Mouse (Mus musculus) liver, embryonic 13.5 days (tissue): Measurements from ENCODE around the gene Ly6g5b. TPM values are rescaled to one million over a fixed set of nuclear protein-coding genes. Genes with fewer than 3 reads are reported as not detected.

Experiments
- ATAC-seq: fragments of 200-750 bp; cut with Nextera tagmentation; 2 replicates; pipeline ENCODE4 v1.8.0; 2017; ENCODE audit warnings: low read depth, mild to moderate bottlenecking, moderate number of reproducible peaks, moderate library complexity
- DNase-seq: peaks from one replicate; pipeline ENCODE4 v3.0.0; 2022
- H3K27ac ChIP-seq: fragments of 300-500 bp; sonication (generic); 2 replicates; pipeline ENCODE4 v1.5.1; 2015; ENCODE audit warnings: moderate library complexity, mild to moderate bottlenecking, inconsistent platforms
- H3K27me3 ChIP-seq: fragments of 300-500 bp; sonication (generic); 2 replicates; pipeline ENCODE4 v1.6.1; 2015; ENCODE audit warnings: mild to moderate bottlenecking, inconsistent platforms
- H3K36me3 ChIP-seq: fragments of 300-500 bp; sonication (generic); 2 replicates; pipeline ENCODE4 v1.6.1; 2015; ENCODE audit warnings: mild to moderate bottlenecking, inconsistent platforms
- H3K4me1 ChIP-seq: fragments of 300-500 bp; sonication (generic); replicated peaks from 2 replicates; pipeline ENCODE4 v1.6.1; 2015; ENCODE audit warnings: inconsistent platforms
- H3K4me2 ChIP-seq: fragments of 300-500 bp; sonication (generic); 2 replicates; pipeline ENCODE4 v1.6.1; 2015; ENCODE audit warnings: inconsistent platforms, mild to moderate bottlenecking, moderate library complexity
- H3K4me3 ChIP-seq: fragments of 300-500 bp; sonication (generic); replicated peaks from 2 replicates; pipeline ENCODE4 v1.5.1; 2015; ENCODE audit warnings: mild to moderate bottlenecking, inconsistent platforms
- H3K9ac ChIP-seq: fragments of 300-500 bp; sonication (generic); 2 replicates; pipeline ENCODE4 v1.6.1; 2015; ENCODE audit warnings: mild to moderate bottlenecking, inconsistent platforms
- H3K9me3 ChIP-seq: fragments of 300-500 bp; sonication (generic); replicated peaks from 2 replicates; pipeline ENCODE4 v1.6.1; 2016; ENCODE audit warnings: inconsistent platforms
- WGBS: fragments of 180-500 bp; shearing (Covaris S2); methylation state at CpG from one replicate; pipeline ENCODE4 v1.1.7; 2015; ENCODE audit not compliant: insufficient replicate concordance; 5-methylcytosine and 5-hydroxymethylcytosine counted together
- polyA plus RNA-seq: library from polyadenylated mRNA; unstranded; fragments of >200 nt; fragmentation: Nextera tagmentation; extraction: Ambion mirVana; gene quantifications from 2 replicates; pipeline ENCODE4 v1.2.1, GENCODE M21; 2015

Gene Ly6g5b
- polyA plus RNA-seq = 0.21 and 0.28 TPM in 2 replicates

DNA sequence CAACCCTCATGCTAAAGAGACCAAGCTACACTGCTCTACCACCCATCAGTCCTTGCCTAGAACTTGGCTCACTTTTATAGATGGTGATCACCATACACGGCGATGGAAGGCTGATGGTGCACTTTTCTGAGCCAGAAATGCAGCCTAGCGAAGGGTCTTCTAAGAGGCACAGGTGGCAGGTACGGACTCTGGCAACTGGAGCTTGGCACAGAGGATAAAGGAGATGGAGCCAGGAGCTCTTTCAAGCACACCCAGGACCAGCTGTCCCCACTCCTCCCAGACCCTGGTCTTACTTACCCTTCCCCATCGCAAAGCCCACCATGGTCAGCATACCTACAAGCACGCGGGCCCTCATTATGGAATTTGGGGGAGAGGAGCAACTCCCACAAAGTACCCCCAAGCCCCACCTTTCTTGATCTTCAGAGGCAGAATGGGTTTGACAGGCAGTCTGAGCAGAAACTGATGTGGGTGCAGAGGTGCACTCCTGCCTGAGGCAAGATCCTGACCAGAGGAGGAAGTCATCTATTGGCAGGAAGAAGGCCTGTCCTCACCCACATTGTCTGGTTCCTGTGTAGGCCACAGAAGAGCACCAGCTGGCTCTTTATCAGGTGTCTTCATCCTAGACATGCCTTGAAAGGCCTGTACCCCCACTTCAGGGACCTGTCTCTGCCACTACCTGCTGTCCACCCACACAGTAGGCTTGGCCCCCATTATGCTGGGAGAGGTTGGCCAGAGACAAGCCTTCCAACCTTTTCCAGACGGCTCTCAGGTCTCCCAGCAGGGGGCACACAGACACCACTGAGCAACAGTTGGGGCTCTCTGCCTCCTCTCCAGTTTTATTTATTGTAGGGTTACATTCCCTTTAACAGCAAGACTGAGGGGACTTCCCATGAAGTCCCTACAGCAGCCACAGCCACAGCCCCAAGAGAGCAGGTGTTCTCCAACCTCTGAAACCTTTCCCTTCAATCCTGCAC, at the start of gene Ly6g5b:
Gene Ly6g5b (minus strand): TSS at position 383 of the 974 bp plus-strand sequence.
- Histone ChIP-seq H3K27me3 (no peaks in the 10 kb centered on the region), H3K4me1 (peaks cover 21% of the 10 kb centered on the region), H3K9me3 (no peaks in the 10 kb centered on the region), H3K4me2 (no peak within 1 kb of the TSS), H3K4me3 (no peak within 1 kb of the TSS), H3K27ac (no peak within 1 kb of the TSS; the same call in 1 of the 2 replicates), H3K36me3 (peaks cover 57% of the 10 kb centered on the region), H3K9ac (no peak within 1 kb of the TSS)
- no peak for ATAC-seq
- WGBS = 77% methylated on average over 8 of the region's 8 CpGs
- DNase-seq = no peak

DNA sequence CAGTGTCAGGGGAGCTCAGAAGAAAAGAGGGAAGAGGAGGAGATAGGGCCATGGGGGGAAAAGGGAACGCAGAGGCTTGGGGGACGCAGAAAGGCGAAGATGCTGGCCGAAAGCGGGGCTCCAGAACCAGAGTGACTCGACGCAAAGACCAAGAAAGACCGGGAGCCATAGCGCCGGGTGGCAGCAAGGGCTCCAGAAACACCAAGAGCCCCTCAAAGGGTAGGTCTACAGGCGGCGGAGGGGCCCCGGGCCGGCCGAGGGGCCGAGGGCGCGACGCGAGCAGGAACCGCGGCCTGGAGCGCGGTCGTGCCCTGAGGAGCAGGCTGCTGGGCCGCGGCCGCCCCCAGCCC, 49.0 kb upstream of the Ly6g5b start:
- ATAC-seq (no peak), DNase-seq (no peak)
- WGBS = 0% methylated on average over 28 of the region's 28 CpGs

DNA sequence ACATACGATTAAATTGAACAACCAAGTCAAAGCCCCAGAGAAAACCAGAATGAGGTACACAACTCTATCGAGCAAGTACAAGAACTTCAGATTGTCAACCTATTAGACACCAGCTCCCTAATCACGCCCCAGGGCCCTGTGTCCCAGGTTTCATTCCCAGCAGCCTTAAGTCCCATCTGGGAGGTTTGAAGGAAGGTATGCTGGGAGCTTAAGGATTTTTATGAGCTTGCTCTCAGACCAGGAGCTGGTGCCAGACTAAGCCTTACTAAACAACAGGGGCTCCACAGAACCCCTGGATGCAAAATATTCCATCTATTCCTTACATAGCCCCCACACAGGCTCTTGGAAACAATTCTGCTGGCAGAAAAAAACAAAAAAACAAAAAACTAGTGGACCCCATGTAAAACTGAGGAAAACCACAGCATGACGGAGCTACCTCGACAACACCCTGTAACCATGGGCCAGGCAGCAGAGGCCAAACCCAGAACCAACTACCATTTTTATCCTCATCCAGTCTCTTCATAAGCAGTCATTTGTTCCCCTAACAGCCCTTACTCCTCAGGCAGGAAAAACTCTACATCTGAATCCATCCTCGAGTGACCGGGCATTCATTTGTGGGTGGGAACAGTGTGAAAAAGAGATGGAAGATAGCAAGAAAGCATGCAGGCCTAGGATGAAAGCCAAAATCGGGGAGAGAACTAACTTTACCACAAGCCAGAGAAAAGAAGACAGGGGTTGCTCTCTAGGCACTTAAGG, 48.3 kb upstream of the Ly6g5b start:
- DNase-seq = no peak
- WGBS = 10% methylated on average over 8 of the region's 8 CpGs
- no peak for ATAC-seq
- Histone ChIP-seq H3K36me3 (peaks cover 46% of the 10 kb centered on the region), H3K27me3 (no peaks in the 10 kb centered on the region), H3K9ac (peak overlapping the region; percentile 100), H3K27ac (peak overlapping the region; percentile 93), H3K4me2 (peak overlapping the region; percentile 90), H3K4me1 (peaks cover 42% of the 10 kb centered on the region), H3K4me3 (peak overlapping the region; percentile 97), H3K9me3 (no peaks in the 10 kb centered on the region)

More for the DNA sequence above, 49.0 kb upstream of the Ly6g5b start:
- Histone ChIP-seq H3K9ac (peak overlapping the region; percentile 100), H3K4me1 (peaks cover 42% of the 10 kb centered on the region), H3K4me2 (peak overlapping the region; percentile 90), H3K36me3 (peaks cover 39% of the 10 kb centered on the region), H3K9me3 (no peaks in the 10 kb centered on the region), H3K27me3 (no peaks in the 10 kb centered on the region), H3K4me3 (peak overlapping the region; percentile 97), H3K27ac (peak overlapping the region; percentile 93)

DNA sequence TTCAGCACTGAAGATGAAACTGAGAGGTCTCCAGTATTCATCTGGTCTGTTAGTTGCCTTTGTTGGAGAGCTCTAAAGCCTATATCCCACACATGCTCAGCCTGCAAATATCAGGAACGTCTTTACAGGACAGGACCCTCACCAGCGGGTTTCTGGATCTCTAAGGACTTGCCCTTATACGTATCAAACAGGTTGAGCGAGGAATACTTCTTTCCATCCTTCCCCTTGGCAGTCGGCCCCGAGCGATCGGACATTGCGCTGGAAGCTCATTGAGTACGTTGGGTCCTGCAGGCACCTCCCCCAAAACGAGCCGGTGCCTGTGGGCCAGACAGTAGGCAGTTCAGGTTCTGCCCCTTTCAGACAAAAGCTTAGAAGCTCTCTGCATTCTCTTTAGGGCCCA, 47.5 kb upstream of the Ly6g5b start:
- Histone ChIP-seq H3K36me3 (peaks cover 53% of the 10 kb centered on the region), H3K27ac (0 out of 2 replicates have a peak overlapping the region, but pooled peaks have one; percentile 10)
- no peak for DNase-seq

DNA sequence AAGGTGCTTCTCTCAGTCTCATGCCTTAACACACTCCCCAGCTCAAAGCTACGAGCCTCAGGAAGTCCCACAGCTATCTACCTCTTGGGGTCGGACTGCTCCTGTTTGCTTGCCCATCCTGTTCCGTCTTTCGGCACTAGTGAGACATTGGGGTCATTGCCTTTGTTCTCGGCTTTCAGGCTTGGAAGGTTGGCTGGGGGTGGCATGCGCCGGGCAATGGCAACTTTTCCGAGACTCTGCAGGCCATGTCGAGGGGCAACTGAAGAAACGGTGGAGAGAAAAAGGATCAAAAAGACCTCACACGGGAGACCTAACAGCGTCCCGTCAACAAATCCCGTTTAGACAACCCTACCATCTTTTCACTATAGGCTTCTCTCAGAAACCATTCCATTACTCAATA, 46.9 kb upstream of the Ly6g5b start:
- Histone ChIP-seq H3K9ac (peak overlapping the region; percentile 100), H3K4me3 (peak overlapping the region; percentile 97), H3K9me3 (no peaks in the 10 kb centered on the region), H3K36me3 (peaks cover 59% of the 10 kb centered on the region), H3K27me3 (no peaks in the 10 kb centered on the region), H3K4me1 (peaks cover 42% of the 10 kb centered on the region), H3K27ac (peak overlapping the region; percentile 18; the same call in 1 of the 2 replicates), H3K4me2 (peak overlapping the region; percentile 90)
- ATAC-seq (no peak), DNase-seq (no peak)
- 76% methylated on average over 14 of the region's 14 CpGs for WGBS

More for the DNA sequence above, 47.5 kb upstream of the Ly6g5b start:
- ATAC-seq = no peak
- 61% methylated on average over 12 of the region's 12 CpGs for WGBS
- H3K4me2 ChIP-seq = peak overlapping the region; percentile 90
- H3K4me3 ChIP-seq = peak overlapping the region; percentile 97
- peaks cover 42% of the 10 kb centered on the region for H3K4me1 ChIP-seq
- H3K27me3 ChIP-seq = no peaks in the 10 kb centered on the region
- no peaks in the 10 kb centered on the region for H3K9me3 ChIP-seq
- peak overlapping the region; percentile 100 for H3K9ac ChIP-seq

DNA sequence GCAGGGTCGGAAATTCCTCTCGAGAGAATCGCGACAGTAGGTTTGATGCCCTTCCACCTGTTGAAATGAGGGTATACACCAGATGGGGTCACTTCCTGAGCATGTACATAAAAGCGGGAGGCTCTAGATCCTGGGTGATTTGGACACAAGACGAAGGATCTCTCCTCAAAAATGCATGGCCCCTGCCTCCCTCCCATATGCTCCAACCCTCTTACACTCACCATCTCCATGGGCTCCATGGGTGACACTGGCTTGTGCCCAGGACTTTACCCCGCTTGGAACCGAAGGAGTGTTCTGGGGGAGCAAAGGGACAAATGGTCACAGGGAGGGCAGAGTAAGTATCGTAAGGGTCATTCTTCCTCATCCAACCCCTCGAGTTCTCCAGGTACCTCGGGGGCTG, 46.2 kb upstream of the Ly6g5b start:
- Histone ChIP-seq H3K4me1 (peaks cover 40% of the 10 kb centered on the region), H3K4me2 (peak overlapping the region; percentile 16; the same call in 1 of the 2 replicates), H3K27ac (no peak overlapping the region), H3K9ac (no peak overlapping the region), H3K36me3 (peaks cover 66% of the 10 kb centered on the region), H3K4me3 (no peak overlapping the region), H3K27me3 (no peaks in the 10 kb centered on the region), H3K9me3 (no peaks in the 10 kb centered on the region)
- ATAC-seq (no peak), DNase-seq (no peak)
- WGBS = 83% methylated on average over 11 of the region's 11 CpGs

DNA sequence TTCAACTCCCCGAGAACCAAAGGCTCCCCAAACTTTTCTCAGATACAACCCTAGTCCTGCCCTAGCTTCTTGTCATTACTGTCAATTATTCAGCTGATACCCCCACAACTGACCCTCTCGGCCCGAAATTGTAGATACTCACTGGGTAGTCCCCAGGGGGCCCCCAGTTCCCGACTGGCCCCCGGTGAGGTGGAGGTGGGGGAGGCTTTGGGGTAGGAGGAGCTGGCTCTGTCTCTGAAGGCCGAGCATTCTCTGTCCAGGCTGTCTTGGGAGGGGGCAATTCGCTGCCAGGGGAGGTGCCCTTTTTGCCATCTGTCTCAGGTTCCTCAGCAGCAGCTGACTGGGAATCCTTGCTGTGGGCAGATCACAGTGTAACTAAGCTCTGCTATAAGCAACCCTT, 44.4 kb upstream of the Ly6g5b start:
- peaks cover 32% of the 10 kb centered on the region for H3K4me1 ChIP-seq
- H3K4me3 ChIP-seq = no peak overlapping the region
- no peak for DNase-seq
- WGBS = 83% methylated on average over 7 of the region's 7 CpGs
- H3K27me3 ChIP-seq = no peaks in the 10 kb centered on the region
- no peak overlapping the region for H3K27ac ChIP-seq
- H3K36me3 ChIP-seq = peaks cover 84% of the 10 kb centered on the region
- H3K9ac ChIP-seq = no peak overlapping the region
- H3K9me3 ChIP-seq = no peaks in the 10 kb centered on the region
- H3K4me2 ChIP-seq = no peak overlapping the region
- ATAC-seq = no peak

DNA sequence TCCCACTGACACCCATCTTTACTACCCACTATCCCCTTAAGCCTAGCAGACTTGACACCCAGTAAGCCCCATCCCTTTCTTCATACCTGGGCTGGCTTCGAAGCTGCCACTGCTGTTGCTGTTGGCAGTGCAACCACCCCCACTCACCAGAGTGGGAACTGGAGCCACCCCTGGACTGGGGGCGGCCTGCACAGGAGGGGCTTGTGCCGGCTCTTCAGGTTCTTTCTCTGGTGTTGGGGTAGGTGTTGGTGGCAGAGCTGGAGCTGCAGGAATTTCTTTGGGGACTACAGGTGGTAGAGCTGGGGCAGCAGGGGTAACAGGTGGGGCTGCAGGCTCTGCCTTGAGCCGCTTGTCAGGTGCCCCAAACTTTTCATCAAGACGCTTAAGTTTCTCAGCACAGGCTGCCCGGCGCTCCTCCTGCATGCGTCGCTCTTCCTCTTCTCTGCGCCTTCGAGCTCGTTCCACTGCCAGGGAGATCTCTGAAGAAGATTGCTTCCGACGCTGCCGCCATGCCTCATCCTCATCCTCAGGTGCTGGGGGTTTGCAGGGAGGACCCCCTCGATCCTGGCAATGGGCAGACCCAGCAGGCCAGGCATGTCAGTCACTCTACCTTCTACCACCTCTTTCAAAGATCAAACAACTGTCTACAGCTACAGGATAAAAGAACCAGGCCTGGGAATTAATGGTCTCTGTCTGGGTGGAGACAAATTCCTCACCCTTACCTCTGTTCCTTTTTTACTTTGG, 43.8 kb upstream of the Ly6g5b start:
- peaks cover 90% of the 10 kb centered on the region for H3K36me3 ChIP-seq
- 84% methylated on average over 16 of the region's 16 CpGs for WGBS
- H3K4me1 ChIP-seq = peaks cover 33% of the 10 kb centered on the region

DNA sequence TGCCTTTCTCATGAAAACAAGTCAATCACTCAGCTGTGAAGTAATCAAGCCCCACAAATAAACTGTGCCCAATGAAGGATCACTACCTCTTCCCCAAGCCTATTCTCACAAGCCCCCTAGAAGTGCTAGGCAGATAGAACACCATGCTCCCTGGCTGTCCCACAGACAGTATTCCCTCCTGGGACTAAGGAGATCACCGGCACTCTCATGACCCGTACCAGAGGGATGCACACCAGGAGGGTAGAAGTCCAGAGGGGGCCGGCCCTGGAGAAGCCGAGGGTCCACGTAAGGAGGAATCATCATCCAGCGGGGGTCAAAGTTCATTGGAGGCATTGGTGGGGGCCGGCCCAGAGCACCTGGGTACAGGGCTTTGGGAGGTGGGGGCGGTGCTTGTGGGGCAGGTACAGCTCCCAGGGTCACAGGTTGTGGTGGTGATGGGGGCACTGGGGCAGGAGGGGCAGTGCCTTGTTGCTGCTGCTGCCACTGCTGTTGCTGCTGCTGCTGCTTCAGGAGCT, 42.5 kb upstream of the Ly6g5b start:
- Histone ChIP-seq H3K4me1 (peaks cover 21% of the 10 kb centered on the region), H3K4me2 (no peak overlapping the region), H3K4me3 (no peak overlapping the region), H3K36me3 (peaks cover 100% of the 10 kb centered on the region), H3K27ac (no peak overlapping the region), H3K9ac (no peak overlapping the region), H3K27me3 (no peaks in the 10 kb centered on the region), H3K9me3 (no peaks in the 10 kb centered on the region)
- WGBS = 87% methylated on average over 8 of the region's 8 CpGs
- DNase-seq (no peak), ATAC-seq (no peak)

More for the DNA sequence above, 43.8 kb upstream of the Ly6g5b start:
- H3K4me2 ChIP-seq = no peak overlapping the region
- H3K27me3 ChIP-seq = no peaks in the 10 kb centered on the region
- H3K9me3 ChIP-seq = no peaks in the 10 kb centered on the region
- H3K4me3 ChIP-seq = no peak overlapping the region
- H3K9ac ChIP-seq = no peak overlapping the region
- ATAC-seq (no peak), DNase-seq (no peak)
- no peak overlapping the region for H3K27ac ChIP-seq

DNA sequence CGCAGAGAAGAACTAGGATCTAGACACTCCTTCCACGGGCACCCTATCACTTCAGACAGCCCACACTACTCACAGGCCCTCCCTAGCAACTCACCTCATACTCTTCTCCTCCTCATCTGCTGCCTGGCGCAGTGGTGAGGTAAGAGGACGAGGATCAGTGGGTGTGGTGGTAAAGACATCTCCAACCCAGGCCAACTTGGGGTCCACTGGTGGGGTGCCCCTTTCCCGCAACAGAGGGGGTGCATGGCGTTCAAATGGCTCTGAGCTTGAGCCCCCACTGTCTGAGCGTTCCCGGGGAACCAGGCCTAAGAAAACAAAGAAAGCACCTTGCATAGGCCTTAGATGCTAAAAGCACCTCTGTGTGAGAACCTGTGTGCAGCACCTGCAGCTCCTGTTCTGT, 42.0 kb upstream of the Ly6g5b start:
- H3K9me3 ChIP-seq = no peaks in the 10 kb centered on the region
- no peak overlapping the region for H3K27ac ChIP-seq

More for the DNA sequence above, 42.0 kb upstream of the Ly6g5b start:
- Histone ChIP-seq H3K4me2 (no peak overlapping the region), H3K27me3 (no peaks in the 10 kb centered on the region), H3K4me1 (peaks cover 17% of the 10 kb centered on the region), H3K4me3 (no peak overlapping the region), H3K36me3 (peaks cover 100% of the 10 kb centered on the region), H3K9ac (no peak overlapping the region)
- 80% methylated on average over 8 of the region's 8 CpGs for WGBS
- no peak for DNase-seq
- ATAC-seq = no peak
